In genomic region chr1:182794221-182794620, GRCm38 (mm10) we compare ENCODE assay signal across 25 mouse cellular contexts. TPM values are rescaled to one million over a fixed set of nuclear protein-coding genes. Genes with fewer than 3 reads are reported as not detected.
A peak's percentile ranks its signal among the peaks of the same experiment; 100 is the strongest.
DNase-seq lines count a peak whose midpoint lies in the region; TF ChIP-seq lines count a peak whose summit lies in the region.
"Had no signal": no experiment of that assay in that cellular context is flagged by ENCODE, and none has a peak within 500 bp of the region (broad histone marks: within the 10 kb centered on the region; RNA-seq: fewer than 3 reads in every experiment).

No protein-coding gene starts in this region.

- no peak for TF ChIP-seq POLR2A in cortical plate, adult 2 months (IDR thresholded peaks at IDR 0.05; ENCODE audit: extremely low read depth, insufficient read depth, low read length)

- H3K27ac ChIP-seq in cortical plate, adult 2 months (ENCODE audit: insufficient read depth, low read length): peak overlapping the region; percentile 31; the same call in 1 of the 2 replicates
- H3K27ac ChIP-seq: forebrain, embryonic 10.5 days; liver, embryonic 15.5 days; midbrain, embryonic 10.5 days; neural tube, embryonic 13.5 days had no signal

- intact Hi-C loops in left cerebral cortex, postnatal 10 days (cut with DNase I): loop anchor here (10.0 kb wide), 1 partner anchor 229 kb away; the partner anchor contains the start of gene Capn8

- TF ChIP-seq CTCF in cortical plate, adult 2 months (IDR thresholded peaks at IDR 0.05; ENCODE audit: extremely low read depth, insufficient read depth, low read length): no peak

- H3K4me3 ChIP-seq in cortical plate, adult 2 months (ENCODE audit: insufficient read depth, low read length): no peak overlapping the region
- H3K4me3 ChIP-seq: forebrain, embryonic 10.5 days; liver, embryonic 15.5 days; midbrain, embryonic 10.5 days; neural tube, embryonic 13.5 days had no signal

- H3K4me1 ChIP-seq in cortical plate, adult 2 months (ENCODE audit: control insufficient read depth, insufficient read depth, low read length): peaks cover 16% of the 10 kb centered on the region
- H3K4me1 ChIP-seq: liver, embryonic 15.5 days had no signal

- DNase-seq in layer of hippocampus, adult 9-11 months: peak; percentile 39
- no peak for DNase-seq in layer of hippocampus, adult 11-12 months (ENCODE audit: low spot score)
- peak; percentile 21 to 41 for DNase-seq in left cerebral cortex, postnatal 10 days (ENCODE audit: extremely low spot score in 1 of 2, low spot score in 2 of 2)
- peak; percentile 61 to 77 for DNase-seq in right cerebral cortex, postnatal 36 days (ENCODE audit: low spot score in 2 of 2)
- DNase-seq in adrenal gland, adult 18-20 months (ENCODE audit: low spot score in 2 of 2): no peak
- no peak for DNase-seq in thymus, postnatal 0 days (ENCODE audit: low spot score)
- DNase-seq: adrenal gland, adult 2 months; cerebellum, adult 11-12 months; kidney, postnatal 10 days; retina, postnatal 1 day; thymus, postnatal 14 days had no signal

RNA-seq across cellular contexts. Expression of gene Susd4, which starts 30.6 kb away (rescaled TPM):
- polyA plus RNA-seq in cortical plate, adult 2 months (2012; rRNA removed): 128 and 136 TPM in 2 replicates
- 10 to 100 TPM; 75.2 to 78.9 TPM for total RNA-seq in left cerebral cortex, postnatal 10 days (2021)
- 1 to 10 TPM; 4.1 to 5.2 TPM for total RNA-seq in adrenal gland, adult 18-20 months (2021)
- polyA plus RNA-seq in thymus, postnatal 0 days (2015; fragmentation: Nextera tagmentation; extraction: Ambion mirVana): 9.3 and 9.6 TPM in 2 replicates
- total RNA-seq: common myeloid progenitor, adult 5-6 weeks; monocyte, adult 5-6 weeks had no signal

RNA-seq across cellular contexts. Expression of gene Ccdc185, which starts 45.2 kb away (rescaled TPM):
- not detected in 2 replicates for polyA plus RNA-seq in cortical plate, adult 2 months (2012; rRNA removed)
- total RNA-seq in left cerebral cortex, postnatal 10 days (2021): not detected
- total RNA-seq in adrenal gland, adult 18-20 months (2021): not detected
- polyA plus RNA-seq in thymus, postnatal 0 days (2015; fragmentation: Nextera tagmentation; extraction: Ambion mirVana): not detected in 2 replicates
- total RNA-seq: adrenal gland, adult 2 months; common myeloid progenitor, adult 5-6 weeks; ES-E14 had no signal
- polyA plus RNA-seq: adrenal gland, adult 2 months; brain, embryonic 14.5 days; C2C12; embryonic facial prominence, embryonic 14.5 days; forebrain, embryonic 10.5 days; heart, embryonic 14.5 days; hindbrain, embryonic 11.5 days; liver, embryonic 15.5 days; midbrain, embryonic 10.5 days; neural tube, embryonic 13.5 days; stomach, embryonic 14.5 days had no signal

Comparison
In these comparisons a context has a peak if more than half of its experiments do, and no peak if none do; other contexts are left out.
1. DNase-seq: peak in layer of hippocampus, adult 9-11 months (single experiment), left cerebral cortex, postnatal 10 days (2 of 2) and right cerebral cortex, postnatal 36 days (2 of 2); none in layer of hippocampus, adult 11-12 months (single experiment), adrenal gland, adult 18-20 months (0 of 2) and thymus, postnatal 0 days (single experiment).
2. RNA of gene Susd4, which starts 30.6 kb away (total RNA-seq): 75.2 to 78.9 TPM in left cerebral cortex, postnatal 10 days; 4.1 to 5.2 TPM in adrenal gland, adult 18-20 months; every median in the first group is over 10 times any median in the second.